Mouse (Mus musculus) kidney, embryonic 14.5 days (tissue): ENCODE measurements at regions not wholly inside any gene's neighbourhood (a gene's known extent, or its start where the extent isn't known, plus 50 kb on each side); places are given as distances from the start of the nearest gene placed in this dataset.

Experiments
- ATAC-seq: fragments of 200-750 bp; cut with Nextera tagmentation; 2 replicates; pipeline ENCODE4 v1.8.0; 2017; ENCODE audit warnings: moderate number of reproducible peaks, mild to moderate bottlenecking, moderate TSS enrichment, moderate library complexity; ENCODE audit not compliant: low FRiP score, low TSS enrichment
- H3K27ac ChIP-seq: fragments of 300-500 bp; sonication (generic); 2 replicates; pipeline ENCODE4 v1.5.1; 2014; ENCODE audit warnings: low read depth, mild to moderate bottlenecking, low read length, moderate library complexity, mixed read lengths
- H3K27me3 ChIP-seq: fragments of 300-500 bp; sonication (generic); 2 replicates; pipeline ENCODE4 v1.6.1; 2014; ENCODE audit warnings: mild to moderate bottlenecking, low read length; ENCODE audit not compliant: control insufficient read depth, insufficient read depth
- H3K36me3 ChIP-seq: fragments of 300-500 bp; sonication (generic); 2 replicates; pipeline ENCODE4 v1.6.1; 2014; ENCODE audit warnings: low read length, mixed read lengths; ENCODE audit not compliant: control insufficient read depth, insufficient read depth
- H3K4me1 ChIP-seq: fragments of 300-500 bp; sonication (generic); 2 replicates; pipeline ENCODE4 v1.6.1; 2014; ENCODE audit warnings: low read length, mixed read lengths; ENCODE audit not compliant: control insufficient read depth, insufficient read depth
- H3K4me2 ChIP-seq: fragments of 300-500 bp; sonication (generic); replicated peaks from 2 replicates; pipeline ENCODE4 v1.6.1; 2014; ENCODE audit warnings: low read depth, mild to moderate bottlenecking, low read length
- H3K4me3 ChIP-seq: fragments of 300-500 bp; sonication (generic); 2 replicates; pipeline ENCODE4 v1.5.1; 2014; ENCODE audit warnings: mild to moderate bottlenecking, low read length
- H3K9ac ChIP-seq: fragments of 300-500 bp; sonication (generic); 2 replicates; pipeline ENCODE4 v1.6.1; 2014; ENCODE audit warnings: low read depth, mild to moderate bottlenecking, low read length, moderate library complexity
- H3K9me3 ChIP-seq: fragments of 300-500 bp; sonication (generic); 2 replicates; pipeline ENCODE4 v1.6.1; 2016; ENCODE audit warnings: low read length; ENCODE audit not compliant: control insufficient read depth
- WGBS: fragments of 180-500 bp; shearing (Covaris S2); extraction: QIAGEN DNeasy Blood & Tissue Kit; methylation state at CpG from one replicate; pipeline ENCODE4 v1.1.7; 2014; 5-methylcytosine and 5-hydroxymethylcytosine counted together

DNA sequence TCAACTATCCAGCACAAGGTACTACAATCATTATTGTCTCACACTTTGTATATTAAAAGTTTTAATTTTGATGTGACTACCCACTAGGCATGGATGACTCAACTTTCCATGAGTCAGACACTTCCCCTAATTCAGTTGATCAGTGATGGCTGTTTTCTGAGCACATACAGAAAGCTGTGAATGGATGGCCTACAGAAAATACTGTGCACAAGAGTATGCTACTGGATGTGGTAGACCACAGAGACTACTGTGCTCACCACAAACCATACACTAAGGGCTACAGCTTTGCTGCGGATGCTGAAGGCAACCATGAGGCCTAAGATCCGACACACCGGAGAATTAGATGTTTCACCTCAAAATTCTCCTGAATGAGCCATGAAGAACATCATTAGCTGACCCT, 174.4 kb upstream of the March1 start:
- H3K4me1 ChIP-seq = no peaks in the 10 kb centered on the region
- no peak overlapping the region for H3K9ac ChIP-seq
- no peaks in the 10 kb centered on the region for H3K9me3 ChIP-seq
- H3K4me2 ChIP-seq = no peak overlapping the region
- H3K27me3 ChIP-seq = no peaks in the 10 kb centered on the region
- H3K4me3 ChIP-seq = no peak overlapping the region
- 92% methylated on average over 3 of the region's 3 CpGs for WGBS
- no peaks in the 10 kb centered on the region for H3K36me3 ChIP-seq
- no peak for ATAC-seq
- H3K27ac ChIP-seq = no peak overlapping the region

- H3K9me3 ChIP-seq = no peaks in the 10 kb centered on the region
- H3K4me1 ChIP-seq = no peaks in the 10 kb centered on the region
- H3K27me3 ChIP-seq = no peaks in the 10 kb centered on the region
- no peak for ATAC-seq
- H3K27ac ChIP-seq = no peak overlapping the region
- H3K4me3 ChIP-seq = no peak overlapping the region
- H3K4me2 ChIP-seq = no peak overlapping the region
- 94% methylated on average over 6 of the region's 6 CpGs for WGBS
- H3K36me3 ChIP-seq = no peaks in the 10 kb centered on the region
- H3K9ac ChIP-seq = no peak overlapping the region
These were observed 196.8 kb upstream of the March1 start for GRCm38 (mm10) chr8:65420870-65421269.

GRCm38 (mm10) chr8:65417897-65418296, 199.8 kb upstream of the March1 start:
- WGBS = 72% methylated on average over 2 of the region's 2 CpGs
- ATAC-seq = peak; percentile 85
- H3K9ac ChIP-seq = no peak overlapping the region

DNA sequence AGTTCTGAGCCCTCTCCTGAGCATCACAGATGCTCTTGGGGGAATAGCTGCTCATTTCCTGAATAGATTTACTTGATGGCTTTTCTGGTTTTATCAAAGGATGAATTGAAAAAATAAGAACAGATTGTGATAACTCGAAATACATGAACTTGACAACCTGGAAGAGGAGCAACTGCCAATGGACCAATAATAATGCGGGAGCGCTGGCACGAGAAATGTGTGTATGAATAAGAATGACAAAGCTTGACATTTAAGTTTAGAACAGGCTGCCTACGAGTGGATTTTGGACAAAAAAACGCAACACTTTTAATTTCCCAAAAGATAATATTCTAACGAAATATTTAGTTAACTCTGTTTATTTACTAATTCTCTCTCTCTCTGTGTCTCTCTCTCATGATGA, 203.5 kb upstream of the March1 start:
- Histone ChIP-seq H3K4me2 (no peak overlapping the region), H3K4me1 (no peaks in the 10 kb centered on the region), H3K27ac (no peak overlapping the region), H3K9ac (no peak overlapping the region), H3K4me3 (no peak overlapping the region), H3K9me3 (no peaks in the 10 kb centered on the region), H3K27me3 (no peaks in the 10 kb centered on the region), H3K36me3 (no peaks in the 10 kb centered on the region)
- ATAC-seq = no peak
- WGBS = 91% methylated on average over 7 of the region's 7 CpGs

More at GRCm38 (mm10) chr8:65417897-65418296, 199.8 kb upstream of the March1 start:
- no peaks in the 10 kb centered on the region for H3K27me3 ChIP-seq
- no peaks in the 10 kb centered on the region for H3K9me3 ChIP-seq
- H3K27ac ChIP-seq = no peak overlapping the region
- H3K4me2 ChIP-seq = no peak overlapping the region
- no peak overlapping the region for H3K4me3 ChIP-seq
- no peaks in the 10 kb centered on the region for H3K36me3 ChIP-seq
- no peaks in the 10 kb centered on the region for H3K4me1 ChIP-seq

DNA sequence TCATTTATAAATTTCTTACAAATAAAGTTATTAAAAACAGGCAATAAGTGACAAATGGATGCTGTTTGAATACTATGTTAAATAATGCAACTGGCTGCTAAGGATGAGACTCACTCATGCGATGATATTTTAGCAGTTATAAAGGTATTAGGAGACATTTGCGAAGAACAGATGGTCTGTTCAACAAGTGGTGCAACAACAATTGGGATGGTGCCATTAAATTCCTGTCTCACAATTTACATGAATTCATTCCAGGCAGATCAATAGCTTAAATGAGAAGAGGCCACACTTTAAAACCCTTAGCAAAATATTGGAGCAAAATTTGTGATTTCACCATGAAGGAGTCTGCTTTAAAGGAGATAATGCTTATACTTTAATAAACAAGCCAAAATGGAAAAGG, 205.4 kb upstream of the March1 start:
- WGBS = 88% methylated on average over 2 of the region's 2 CpGs
- Histone ChIP-seq H3K4me2 (no peak overlapping the region), H3K36me3 (no peaks in the 10 kb centered on the region), H3K4me3 (no peak overlapping the region), H3K27ac (no peak overlapping the region), H3K4me1 (no peaks in the 10 kb centered on the region), H3K9ac (no peak overlapping the region), H3K9me3 (no peaks in the 10 kb centered on the region), H3K27me3 (no peaks in the 10 kb centered on the region)
- ATAC-seq = no peak

DNA sequence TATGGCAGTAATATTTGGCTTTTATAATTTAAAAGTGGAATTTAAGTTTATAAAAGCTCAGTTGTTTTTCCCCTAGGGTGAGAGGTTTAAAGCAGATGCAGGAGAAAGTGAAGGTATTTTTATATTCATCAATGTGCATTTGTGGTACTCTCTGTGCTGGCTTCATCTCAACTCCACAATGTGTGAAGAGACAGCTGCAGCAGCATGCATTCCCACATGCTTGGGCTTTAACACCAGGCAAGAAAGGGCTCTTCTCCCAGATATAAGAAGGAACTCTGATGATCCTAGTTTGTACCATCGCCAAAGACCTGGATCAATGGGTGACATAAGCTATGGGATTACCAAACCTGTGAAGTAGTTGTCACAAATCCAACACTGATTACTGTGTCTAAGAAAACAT, 221.9 kb upstream of the March1 start:
- 86% methylated on average over 1 of the region's 1 CpGs for WGBS
- Histone ChIP-seq H3K27me3 (no peaks in the 10 kb centered on the region), H3K9me3 (no peaks in the 10 kb centered on the region), H3K4me2 (no peak overlapping the region), H3K27ac (no peak overlapping the region), H3K36me3 (no peaks in the 10 kb centered on the region), H3K9ac (no peak overlapping the region), H3K4me3 (no peak overlapping the region), H3K4me1 (no peaks in the 10 kb centered on the region)
- no peak for ATAC-seq

DNA sequence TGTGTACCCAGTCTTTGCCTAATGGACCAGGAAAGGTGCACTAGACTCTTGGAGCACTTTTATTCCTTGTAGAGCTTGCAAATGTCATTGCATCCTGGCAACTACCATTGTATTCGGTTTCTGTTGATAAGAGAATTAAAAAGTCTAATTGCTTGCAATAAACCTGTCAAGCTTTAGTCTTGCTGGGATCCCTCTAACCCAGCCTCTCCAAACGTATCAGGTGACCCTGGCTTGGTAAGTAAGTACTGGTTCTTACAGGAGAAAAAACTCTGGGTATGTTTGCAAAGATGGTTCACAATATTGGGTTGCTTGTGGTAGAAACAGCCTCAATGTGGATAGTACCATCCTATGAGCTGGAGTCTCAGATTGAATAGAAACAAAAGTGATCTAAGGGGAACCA, 226.6 kb upstream of the BC030870 start:
- H3K9me3 ChIP-seq = no peaks in the 10 kb centered on the region
- no peaks in the 10 kb centered on the region for H3K36me3 ChIP-seq
- no peak overlapping the region for H3K27ac ChIP-seq
- no peak overlapping the region for H3K9ac ChIP-seq
- H3K4me3 ChIP-seq = no peak overlapping the region
- H3K4me1 ChIP-seq = no peaks in the 10 kb centered on the region
- peak; percentile 91; the same call in 1 of the 2 replicates for ATAC-seq
- H3K4me2 ChIP-seq = no peak overlapping the region
- H3K27me3 ChIP-seq = no peaks in the 10 kb centered on the region
- 16% methylated on average over 2 of the region's 2 CpGs for whole genome bisulfite sequencing

GRCm38 (mm10) chr8:65349396-65349795, 220.0 kb upstream of the BC030870 start:
- Histone ChIP-seq H3K36me3 (no peaks in the 10 kb centered on the region), H3K4me3 (no peak overlapping the region), H3K4me1 (no peaks in the 10 kb centered on the region), H3K27me3 (no peaks in the 10 kb centered on the region), H3K4me2 (no peak overlapping the region), H3K27ac (no peak overlapping the region), H3K9ac (no peak overlapping the region), H3K9me3 (no peaks in the 10 kb centered on the region)
- ATAC-seq = no peak
- WGBS = 77% methylated on average over 2 of the region's 2 CpGs

DNA sequence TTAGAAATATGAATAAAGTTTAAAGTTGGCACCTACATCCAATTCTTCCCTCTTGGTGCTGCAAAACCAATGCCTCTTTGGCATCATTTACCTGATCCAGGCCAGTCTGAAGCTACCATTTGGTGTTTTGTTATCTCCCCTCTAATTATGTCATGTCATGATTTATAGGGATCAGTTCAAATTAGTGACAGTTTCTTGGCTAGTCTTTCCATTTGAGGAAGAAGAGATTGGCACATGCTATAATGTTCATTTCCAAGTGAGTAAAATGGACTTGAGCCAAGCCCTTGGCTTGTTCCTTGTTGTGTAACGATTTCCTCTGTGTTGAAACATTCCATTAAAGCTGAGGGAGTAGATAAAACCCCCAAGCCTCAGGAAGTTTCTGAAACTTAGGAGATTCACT, 201.8 kb upstream of the BC030870 start:
- no peak overlapping the region for H3K4me2 ChIP-seq
- no peaks in the 10 kb centered on the region for H3K9me3 ChIP-seq
- no peaks in the 10 kb centered on the region for H3K36me3 ChIP-seq
- no peaks in the 10 kb centered on the region for H3K27me3 ChIP-seq
- H3K4me3 ChIP-seq = no peak overlapping the region
- 65% methylated on average over 1 of the region's 1 CpGs for WGBS
- H3K9ac ChIP-seq = no peak overlapping the region
- H3K4me1 ChIP-seq = no peaks in the 10 kb centered on the region
- no peak for ATAC-seq
- no peak overlapping the region for H3K27ac ChIP-seq

DNA sequence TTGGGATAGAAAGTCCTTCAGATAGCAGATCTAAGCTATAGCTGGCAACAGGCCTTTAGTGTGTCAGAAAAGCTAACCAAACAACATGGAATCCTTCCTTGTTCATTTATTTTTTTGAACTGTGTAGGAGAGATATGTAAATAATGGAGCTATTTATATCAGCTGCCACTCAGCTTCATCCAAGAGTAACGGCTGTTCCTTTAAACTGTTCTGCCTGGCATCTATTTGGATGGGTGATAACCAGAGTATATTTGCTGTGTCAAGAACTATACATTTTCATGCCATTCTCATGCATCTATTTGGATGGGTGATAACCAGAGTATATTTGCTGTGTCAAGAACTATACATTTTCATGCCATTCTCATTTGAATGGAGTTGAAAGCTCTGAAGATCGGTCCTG, 159.3 kb upstream of the BC030870 start:
- Histone ChIP-seq H3K4me3 (no peak overlapping the region), H3K4me2 (no peak overlapping the region), H3K9me3 (no peaks in the 10 kb centered on the region), H3K27ac (no peak overlapping the region), H3K36me3 (no peaks in the 10 kb centered on the region), H3K4me1 (no peaks in the 10 kb centered on the region), H3K9ac (no peak overlapping the region), H3K27me3 (no peaks in the 10 kb centered on the region)
- WGBS = 77% methylated on average over 2 of the region's 2 CpGs
- no peak for ATAC-seq
